Mouse (Mus musculus) brain, adult 2 months (tissue): ENCODE measurements around the gene Uqcc3.
"Not testable (repeated sequence)": the region's sequence is repeated elsewhere in the genome, so short reads cannot be mapped to it uniquely, and the experiment has no call there.

ENCODE experiments used
- DNase-seq: peaks from one replicate; pipeline ENCODE4 v3.0.0; 2011; ENCODE audit warnings: low read depth, low spot score

Gene Uqcc3

DNA sequence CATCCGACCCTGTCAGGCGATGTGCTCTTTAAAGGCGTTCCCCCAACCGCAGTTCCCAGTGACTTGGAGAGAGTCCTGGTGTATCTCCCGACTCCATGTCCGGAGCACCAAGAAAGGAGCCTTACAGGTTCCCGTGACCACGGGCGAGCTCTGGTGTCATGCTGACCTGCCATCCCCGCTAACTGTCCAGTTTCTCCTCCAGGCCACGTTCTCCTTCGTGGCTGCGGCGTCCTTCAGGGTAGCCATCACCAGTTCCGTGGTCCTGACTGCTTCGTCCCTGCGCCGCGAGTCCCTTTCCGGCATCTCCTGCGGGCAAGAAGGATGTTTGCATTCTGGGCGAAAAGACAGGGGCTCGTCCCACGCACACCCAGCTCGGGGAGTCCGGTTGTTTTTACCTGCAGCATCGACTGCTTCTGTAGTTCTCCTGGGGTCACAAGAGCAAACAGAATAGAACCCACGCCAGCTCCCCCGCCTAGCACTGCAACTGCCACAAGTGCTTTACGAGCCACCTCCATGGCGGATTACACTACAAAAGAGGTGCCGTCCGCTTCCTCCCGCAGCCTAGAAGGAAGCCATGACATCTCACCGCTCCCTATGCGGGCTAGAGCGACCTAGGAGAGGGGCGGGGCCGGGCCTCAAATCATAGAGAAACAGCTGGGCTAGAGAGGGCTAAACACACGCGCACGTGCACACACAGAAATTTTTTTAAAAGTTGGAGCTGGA, at the start of gene Uqcc3:
Gene Uqcc3, minus strand, starts transcription at position 613 of the 723 bp plus-strand sequence.
- DNase-seq = peak; percentile 94

DNA sequence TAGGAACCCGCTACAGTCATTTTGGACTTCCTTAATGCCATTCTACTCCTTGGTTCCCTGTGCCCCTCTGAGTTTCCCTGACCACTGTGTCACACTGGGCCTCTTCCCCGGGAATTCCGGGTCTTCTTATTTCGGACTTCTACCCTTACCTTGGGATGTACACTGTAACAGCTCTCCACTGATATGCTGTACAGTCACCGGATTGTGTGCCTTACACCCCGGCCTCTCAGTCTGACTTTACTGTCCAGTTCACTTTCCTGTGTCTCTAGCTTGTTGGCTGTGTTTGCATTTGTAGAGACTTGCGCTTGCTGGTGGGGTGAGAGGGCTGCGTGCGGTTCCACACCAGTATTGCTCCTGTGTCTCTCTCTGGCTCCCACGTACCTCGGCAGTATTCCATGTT, 49.4 kb upstream of the Uqcc3 start:
- DNase-seq = no peak

DNA sequence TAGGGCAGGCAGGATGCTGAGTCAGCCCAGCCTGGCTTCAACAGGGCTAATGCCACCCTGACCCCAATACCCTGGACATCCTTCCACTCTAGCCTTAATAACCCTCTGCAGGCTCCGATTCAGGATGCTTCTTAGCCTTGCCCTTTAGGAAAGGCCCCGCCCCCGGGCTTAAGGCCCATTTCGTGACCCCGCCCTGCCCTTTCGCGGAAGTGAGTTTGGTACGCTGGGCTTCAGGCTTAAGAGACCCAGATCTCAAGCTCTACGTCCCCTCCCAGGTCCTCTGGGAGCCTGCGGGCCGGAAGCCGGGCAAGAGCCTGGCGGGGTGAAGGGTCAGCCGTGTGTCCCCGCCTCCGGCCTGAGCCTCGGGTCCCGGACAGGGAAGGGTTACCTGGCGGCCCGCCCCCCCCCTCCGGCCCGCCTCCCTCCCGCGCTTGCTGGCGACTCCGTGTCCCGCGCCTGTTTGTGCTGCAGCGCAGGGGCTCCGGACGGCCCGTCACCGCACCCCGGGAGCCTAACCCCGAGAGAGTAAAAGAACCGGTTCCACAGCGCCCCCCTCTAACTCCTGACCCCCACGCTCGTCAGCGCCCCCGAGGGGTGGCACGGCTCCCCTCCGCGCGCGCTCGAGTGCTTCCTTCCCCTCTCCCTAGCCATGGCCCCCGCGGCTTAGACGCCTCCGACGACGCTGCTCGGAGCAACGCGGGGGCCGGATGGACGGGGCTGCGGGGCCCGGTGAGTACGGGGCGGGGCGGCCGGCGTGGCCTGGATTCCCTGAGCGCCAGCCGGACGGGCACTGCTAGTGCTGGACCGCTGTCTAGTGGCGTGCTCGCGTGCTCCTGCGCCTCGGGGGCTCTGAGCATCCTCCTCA, 48.7 kb upstream of the Uqcc3 start, which contains the start of the genes Rom1 and Eml3:
Gene Rom1, minus strand, starts transcription at position 133 of the 865 bp plus-strand sequence.
Gene Eml3, plus strand, starts transcription at position 329 of the 865 bp plus-strand sequence.
- DNase-seq = peak; percentile 86

DNA sequence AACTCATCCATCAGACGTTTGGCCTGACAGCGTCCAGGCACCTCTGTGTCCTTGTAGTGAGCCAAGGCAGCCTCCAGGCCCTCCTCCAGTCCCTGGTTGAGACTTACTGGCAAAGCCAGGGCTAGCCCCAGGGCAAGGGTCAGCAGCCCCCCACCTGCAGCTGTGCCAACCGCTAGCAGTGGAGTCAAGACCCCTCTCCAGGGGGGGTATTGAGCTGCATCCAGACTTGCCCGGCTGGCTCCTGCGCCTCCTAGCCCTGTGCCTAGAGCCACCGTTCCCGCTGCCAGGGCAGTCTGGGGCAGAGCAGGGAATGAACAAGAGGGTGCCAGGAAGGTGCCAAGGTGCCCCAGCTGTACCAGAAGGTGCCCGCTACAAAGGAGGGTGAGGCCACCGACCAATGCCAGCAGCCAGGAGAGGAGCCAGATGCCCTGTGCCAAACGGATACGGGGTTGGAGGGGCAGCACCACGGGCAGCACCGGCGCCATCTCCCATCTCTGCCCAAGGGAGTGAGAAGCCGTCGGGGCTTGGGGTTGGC, 48.0 kb upstream of the Uqcc3 start:
- peak; percentile 69 for DNase-seq

DNA sequence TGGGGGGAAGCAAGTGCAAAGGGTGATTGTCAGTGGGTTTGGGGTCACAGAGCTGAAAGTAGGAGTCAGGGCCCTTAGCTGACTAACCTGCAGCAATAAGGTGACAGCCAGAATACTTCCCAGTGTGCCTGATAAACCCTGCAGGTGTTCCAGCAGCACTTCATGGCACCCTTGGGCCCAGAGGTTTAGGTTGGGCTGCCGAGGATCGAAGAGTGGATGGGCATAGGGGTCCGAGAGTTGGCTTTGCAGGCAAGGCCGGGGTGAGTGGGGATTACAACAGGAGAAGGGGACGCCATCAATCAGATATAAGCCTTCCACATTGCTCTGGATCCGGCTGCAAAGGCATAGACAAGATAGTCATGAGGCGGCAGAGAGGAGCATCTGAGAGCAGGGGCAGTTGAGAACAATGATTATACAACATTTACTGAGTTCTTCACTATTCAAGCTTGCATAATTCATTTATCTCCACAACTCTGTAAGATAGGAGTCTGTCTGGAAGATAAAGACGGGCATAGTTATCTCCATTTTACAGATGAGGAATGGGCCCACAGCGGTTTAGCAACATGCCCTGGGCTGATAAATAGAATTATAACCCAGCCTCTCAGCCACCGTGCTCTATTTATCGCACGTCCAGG, 47.3 kb upstream of the Uqcc3 start:
- no peak for DNase-seq

DNA sequence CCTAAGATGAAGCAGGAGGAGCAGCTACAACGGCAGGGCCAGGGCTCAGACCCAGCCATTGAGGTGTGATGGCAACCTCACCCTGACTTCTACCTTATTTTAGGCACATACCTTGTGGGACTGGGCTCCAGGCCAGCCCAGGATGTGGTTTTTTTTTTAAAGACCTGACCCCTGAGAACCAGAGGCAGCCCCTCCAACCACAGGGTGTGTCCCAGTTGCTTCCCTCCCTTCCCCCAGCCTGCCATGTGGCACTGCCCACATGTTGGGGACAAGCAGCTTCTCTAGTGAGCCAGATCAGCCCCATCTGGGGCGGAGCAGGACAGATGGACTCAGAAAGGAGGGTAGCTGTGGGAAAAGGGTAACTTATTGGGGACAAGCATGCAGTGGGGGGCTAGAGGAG, 46.0 kb upstream of the Uqcc3 start:
- no peak for DNase-seq

DNA sequence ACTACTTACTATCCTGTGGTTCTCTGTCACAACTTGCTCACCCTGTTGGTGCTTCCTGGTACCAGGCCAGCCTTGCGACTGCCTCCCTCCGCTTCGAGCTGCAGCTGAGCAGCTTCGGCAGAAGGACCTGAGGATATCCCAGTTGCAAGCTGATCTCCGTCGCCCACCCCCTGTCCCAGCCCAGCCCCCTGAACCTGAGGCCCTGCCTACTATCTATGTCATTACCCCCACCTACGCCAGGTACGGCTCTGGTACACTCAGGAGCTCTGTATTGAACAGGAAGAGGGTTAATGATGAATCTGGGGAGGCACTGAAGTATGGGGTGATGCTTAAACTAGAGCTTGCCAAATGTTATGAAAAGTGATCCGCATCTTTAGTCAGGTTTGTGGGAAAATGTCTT, 41.0 kb upstream of the Uqcc3 start:
- DNase-seq = no peak

DNA sequence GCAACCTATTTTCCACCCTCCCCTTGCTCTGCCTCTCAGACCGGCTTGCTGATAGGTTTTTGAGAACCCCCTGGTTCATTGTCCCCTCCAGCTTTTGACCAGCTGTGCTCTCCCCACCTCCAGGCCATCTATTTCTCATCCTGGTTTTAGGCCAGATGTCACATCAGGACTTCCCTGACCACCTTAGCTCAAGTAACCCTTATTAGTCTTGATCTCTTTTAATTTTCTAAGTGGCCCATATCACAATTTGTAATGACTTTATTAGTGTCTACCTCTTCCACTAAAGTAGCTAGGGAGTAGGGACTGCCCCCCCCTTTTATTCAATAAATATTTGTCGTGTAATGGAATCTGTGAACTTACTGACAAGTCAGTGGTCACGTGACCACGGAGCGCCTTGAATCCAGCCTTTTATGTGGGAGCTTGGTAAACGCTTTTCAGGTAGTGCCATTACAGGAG, 40.1 kb upstream of the Uqcc3 start:
- peak; percentile 66 for DNase-seq

DNA sequence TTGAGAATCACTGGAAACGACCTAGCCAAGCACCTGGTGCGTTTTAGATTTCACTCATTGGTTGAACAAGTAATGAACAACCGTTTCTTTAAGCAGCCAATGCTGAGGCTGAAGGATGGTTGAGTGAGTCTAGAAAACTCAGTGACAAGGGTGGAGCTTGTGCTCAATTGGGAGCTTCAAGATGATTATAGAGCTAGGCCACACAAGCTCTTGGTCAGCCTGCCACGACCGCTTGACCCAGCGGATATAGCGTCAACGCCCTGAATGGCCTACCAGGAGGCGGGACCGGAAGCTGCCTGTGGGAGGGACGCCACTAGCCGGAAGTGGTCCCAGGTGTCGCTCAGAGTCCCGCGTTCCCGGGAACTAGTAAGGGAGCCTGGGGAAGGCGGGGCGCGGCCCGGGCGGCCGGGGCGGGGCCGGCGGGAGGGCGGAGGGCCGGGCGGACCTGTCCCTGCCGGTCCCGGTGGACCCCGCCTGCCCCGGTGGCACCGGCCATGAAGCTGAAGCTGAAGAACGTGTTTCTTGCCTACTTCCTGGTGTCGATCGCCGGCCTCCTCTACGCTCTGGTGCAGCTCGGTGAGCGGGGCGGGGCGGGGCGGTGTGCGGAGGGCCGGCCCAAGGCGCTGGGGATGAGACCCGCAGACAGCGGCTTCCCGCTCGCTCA, 39.5 kb upstream of the Uqcc3 start, which contains the start of gene B3gat3:
Gene B3gat3, plus strand, starts transcription at position 302 of the 664 bp plus-strand sequence.
- peak; percentile 98 for DNase-seq

DNA sequence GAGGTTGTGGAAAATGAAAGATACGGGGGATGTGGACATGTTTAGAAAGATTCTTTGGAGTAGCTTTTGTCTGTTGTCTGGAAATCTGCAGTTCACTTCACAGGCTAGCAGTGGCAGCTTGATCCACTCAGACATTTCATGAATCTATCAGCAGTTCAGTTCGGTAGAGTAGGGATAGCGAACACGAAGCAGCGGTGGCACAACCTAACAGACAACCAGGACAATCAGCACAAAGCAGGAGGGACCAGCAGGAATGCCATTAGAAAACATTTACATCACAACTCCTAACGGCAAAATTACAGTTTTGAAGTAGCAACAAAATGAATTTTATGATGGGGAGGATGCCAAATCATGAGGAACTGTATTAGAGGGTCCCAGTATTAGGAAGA, 39.0 kb upstream of the Uqcc3 start:
- no peak for DNase-seq

DNA sequence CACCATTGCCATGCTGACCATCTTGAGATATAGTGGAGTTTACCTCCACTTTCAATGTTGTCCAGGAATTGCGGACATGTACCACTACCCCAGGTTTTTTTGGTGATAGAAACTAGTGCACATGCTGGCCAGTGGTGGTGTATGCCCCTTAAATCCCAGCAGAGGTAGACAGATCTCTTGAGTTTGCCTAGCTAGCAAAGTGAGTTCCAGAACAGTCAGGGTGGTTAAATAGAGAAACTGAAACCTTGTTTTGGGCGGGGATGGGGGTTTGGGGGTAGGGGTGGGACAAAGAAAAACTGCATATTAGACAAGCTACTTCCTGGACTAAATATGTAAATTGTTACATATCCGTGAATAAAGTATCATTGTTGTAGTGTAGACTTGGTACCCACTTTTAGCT, 38.3 kb upstream of the Uqcc3 start:
- DNase-seq = no peak

DNA sequence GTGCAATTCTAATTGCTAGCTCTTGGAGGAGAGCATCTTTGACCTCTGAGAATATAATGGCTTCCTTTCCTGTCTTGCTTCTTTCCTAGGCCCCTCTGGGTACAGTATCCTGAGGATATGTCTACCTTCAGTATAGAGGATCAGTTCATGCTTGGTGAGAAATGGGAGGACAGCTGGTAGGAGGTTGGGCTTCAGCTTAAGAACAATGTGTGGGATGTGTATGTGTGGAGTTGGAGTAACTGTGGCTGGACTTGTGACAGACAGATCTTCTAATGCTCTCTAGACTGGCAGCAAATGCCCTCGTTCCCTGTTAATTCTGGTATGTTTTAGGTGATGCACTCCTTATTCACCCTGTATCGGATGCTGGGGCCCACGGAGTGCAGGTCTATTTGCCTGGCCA, 33.5 kb upstream of the Uqcc3 start:
- DNase-seq = peak; percentile 76

DNA sequence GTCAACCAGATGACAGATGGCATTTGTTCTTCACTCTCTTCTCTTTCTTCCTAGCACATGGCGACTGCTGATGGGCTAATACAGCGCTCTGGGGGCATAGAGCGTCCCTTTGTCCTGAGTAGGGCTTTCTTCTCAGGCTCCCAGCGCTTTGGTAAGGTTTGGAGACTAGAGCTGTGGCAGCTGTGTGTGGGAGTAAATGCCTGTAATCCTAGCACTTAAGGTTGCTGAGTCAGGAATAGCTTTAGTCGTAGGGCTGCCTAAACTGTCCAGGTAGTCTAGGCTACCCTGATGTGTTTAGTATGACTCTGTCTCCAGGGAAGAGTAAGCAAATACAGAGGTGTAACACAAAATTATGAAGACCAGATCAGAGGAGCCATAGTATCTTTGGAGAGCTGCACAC, 31.1 kb upstream of the Uqcc3 start:
- DNase-seq = peak; percentile 70

DNA sequence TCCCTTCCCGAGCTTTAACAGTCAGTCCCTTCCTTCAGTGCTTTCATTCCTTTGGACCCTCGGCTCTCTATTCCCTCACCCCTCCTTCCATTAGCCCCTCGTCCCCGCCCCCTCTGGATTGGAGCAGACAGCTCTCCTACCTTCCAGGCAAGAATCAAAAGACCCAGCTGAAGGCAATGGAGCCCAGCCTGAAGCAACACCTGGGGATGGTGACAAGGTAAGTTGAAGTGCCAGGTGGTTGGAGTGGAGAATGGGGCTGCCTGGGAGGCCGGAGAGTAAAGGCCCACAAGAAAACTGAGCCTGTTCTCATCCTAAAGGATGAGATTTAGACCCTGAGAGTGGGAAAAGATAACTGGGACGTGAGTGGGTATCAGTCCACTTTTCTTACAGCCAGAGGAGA, 27.8 kb upstream of the Uqcc3 start:
- DNase-seq = no peak

DNA sequence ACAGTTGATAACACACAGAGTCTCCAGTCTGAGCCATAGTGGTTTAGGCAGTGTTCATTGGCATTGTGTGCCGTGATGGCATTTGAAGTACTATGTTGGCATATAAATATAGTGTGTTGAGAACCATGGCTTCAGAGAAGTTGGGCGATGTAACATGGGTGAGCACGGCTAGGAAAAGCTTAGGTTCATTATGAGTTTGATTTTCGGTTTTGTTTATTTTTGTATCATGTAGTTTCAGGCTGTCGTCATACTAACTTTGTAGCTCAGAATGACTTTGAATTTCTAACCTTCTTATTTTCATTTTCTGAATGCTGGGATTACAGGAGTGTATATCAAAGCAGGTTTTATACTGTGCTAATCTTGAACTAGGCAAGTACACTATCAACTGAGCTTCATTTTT, 22.7 kb upstream of the Uqcc3 start:
- DNase-seq = no peak

DNA sequence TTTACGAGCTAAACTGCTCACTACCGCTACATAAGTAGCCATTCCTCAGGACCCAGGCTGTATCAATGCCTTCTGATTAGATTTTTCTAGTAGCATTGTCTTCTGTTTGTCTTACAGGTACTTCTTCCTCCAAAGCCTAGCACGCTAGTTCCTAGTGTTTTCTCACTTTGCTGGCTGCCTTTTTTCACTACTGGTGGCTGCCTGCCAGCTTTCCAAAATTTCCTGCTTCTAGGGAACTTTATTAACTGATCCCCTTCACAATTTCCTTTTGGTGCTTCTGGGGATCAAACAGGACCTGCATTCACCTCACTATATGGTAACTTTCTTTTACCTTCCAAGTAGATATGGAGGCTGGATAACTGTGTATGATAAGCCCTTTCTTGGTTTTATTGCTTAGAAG, 18.4 kb upstream of the Uqcc3 start:
- DNase-seq = no peak

DNA sequence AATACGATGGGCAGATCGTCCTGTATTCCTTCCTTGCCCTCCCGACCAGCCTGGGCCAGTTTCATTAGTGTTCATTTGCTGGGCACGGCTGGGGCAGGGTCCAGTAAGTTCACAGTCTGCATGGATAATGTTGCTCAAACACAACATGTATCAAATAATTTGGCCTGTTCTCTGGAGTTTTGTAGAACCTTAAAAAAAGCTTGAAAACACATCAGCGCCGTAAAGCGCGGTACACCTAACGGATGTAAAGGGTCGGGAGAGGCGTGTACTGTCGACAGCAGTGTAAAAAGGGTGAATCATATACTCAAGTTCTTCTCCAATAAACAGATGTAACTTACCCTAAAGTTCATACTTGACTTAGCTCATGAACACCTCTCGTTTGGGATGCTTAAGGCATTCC, 17.9 kb upstream of the Uqcc3 start:
- no peak for DNase-seq

DNA sequence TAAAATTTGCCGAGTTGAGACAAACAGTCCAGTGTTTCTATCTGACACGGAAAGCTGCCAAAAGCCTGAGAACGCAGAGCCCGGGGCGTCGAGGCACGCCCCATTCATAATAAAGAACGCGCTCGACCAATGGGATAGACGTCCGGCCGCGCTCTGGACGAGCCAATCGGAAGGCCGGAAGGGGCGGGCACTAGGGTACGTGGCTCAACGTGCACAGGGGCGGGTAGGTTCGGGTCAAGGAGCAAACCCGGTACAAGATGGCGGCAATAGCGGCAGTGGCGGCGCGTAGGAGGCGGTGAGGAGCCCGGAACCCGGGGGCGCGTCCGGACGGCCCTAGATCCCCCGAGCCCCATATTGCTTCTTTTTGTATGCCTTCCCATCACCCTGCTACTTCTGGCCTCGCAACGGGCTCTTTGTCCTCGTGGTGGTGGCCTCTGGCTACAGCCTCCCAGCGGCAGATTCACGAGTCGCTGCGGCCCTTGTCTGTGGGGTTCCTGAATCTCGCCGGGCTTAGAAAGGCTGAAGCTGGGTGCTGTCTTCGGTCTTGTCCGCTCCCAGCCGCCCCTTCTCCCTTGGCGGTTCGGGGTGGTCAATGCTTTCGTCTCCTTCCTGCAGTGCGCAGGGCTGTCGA, 17.3 kb upstream of the Uqcc3 start, which contains the start of gene Ganab:
Gene Ganab, plus strand, starts transcription at position 207 of the 631 bp plus-strand sequence.
- peak; percentile 98 for DNase-seq

DNA sequence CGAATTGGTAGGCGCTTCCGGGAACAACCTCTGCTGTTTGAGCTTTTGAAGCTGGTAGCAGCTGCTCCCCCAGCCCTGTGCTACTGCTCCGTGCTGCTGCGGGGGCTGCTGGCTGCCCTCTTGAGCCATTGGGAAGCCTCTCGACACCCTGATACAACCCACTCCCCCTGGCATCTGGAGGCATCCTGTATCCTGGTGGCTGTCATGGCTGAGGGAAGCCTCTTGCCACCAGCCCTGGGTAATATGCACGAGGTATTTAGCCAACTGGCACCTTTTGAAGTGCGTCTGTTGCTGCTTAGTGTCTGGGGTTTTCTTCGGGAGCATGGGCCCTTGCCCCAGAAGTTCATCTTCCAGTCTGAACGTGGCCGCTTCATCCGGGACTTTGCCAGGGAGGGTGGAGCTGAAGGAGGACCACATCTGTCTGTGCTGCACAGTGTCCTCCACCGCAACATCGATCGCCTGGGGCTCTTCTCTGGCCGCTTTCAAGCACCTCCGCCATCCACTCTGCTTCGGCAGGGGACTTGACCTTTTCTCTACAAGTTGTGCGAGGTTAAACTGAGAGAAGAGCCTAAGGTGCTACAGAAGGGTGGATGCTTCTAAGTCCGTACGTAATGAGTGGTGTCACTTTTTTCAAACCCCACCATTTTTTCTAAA, 16.6 kb upstream of the Uqcc3 start:
- DNase-seq = peak; percentile 58

DNA sequence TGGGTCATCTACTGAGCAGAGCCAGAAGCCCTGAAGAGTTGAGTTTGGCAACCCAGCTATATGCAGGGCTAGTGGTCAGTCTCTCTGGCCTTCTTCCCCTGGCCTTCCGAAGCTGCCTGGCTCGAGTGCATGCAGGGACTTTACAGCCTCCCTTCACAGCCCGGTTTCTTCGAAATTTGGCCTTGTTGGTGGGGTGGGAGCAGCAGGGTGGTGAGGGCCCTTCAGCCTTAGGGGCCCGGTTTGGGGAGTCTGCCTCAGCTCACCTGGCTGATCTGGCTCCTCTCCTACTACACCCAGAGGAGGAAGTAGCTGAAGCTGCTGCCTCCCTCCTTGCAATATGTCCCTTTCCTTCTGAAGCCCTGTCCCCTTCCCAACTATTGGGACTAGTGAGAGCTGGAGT, 15.5 kb upstream of the Uqcc3 start:
- DNase-seq = not testable (repeated sequence)
